Mouse (Mus musculus) heart, embryonic 13.5 days (tissue): ENCODE data around the gene Gstm3. TPM values are rescaled to one million over a fixed set of nuclear protein-coding genes. Genes with fewer than 3 reads are reported as not detected.
A peak's percentile ranks its signal among the peaks of the same experiment; 100 is the strongest.

Source experiments
- ATAC-seq: fragments of 200-750 bp; cut with Nextera tagmentation; 2 replicates; pipeline ENCODE4 v1.8.0; 2017; ENCODE audit warnings: moderate TSS enrichment; ENCODE audit not compliant: insufficient number of reproducible peaks, low FRiP score, low TSS enrichment; ENCODE audit errors: extremely low read depth
- H3K27ac ChIP-seq: fragments of 300-500 bp; sonication (generic); replicated peaks from 2 replicates; pipeline ENCODE4 v1.5.1; 2015; ENCODE audit warnings: moderate library complexity, mild to moderate bottlenecking, inconsistent platforms
- H3K27me3 ChIP-seq: fragments of 300-500 bp; sonication (generic); replicated peaks from 2 replicates; pipeline ENCODE4 v1.6.1; 2015; ENCODE audit warnings: mild to moderate bottlenecking, inconsistent platforms
- H3K36me3 ChIP-seq: fragments of 300-500 bp; sonication (generic); 2 replicates; pipeline ENCODE4 v1.6.1; 2015; ENCODE audit warnings: mild to moderate bottlenecking, inconsistent platforms
- H3K4me1 ChIP-seq: fragments of 300-500 bp; sonication (generic); 2 replicates; pipeline ENCODE4 v1.6.1; 2015; ENCODE audit warnings: inconsistent platforms
- H3K4me2 ChIP-seq: fragments of 300-500 bp; sonication (generic); 2 replicates; pipeline ENCODE4 v1.6.1; 2015; ENCODE audit warnings: inconsistent platforms, mild to moderate bottlenecking, moderate library complexity
- H3K4me3 ChIP-seq: fragments of 300-500 bp; sonication (generic); 2 replicates; pipeline ENCODE4 v1.5.1; 2015; ENCODE audit warnings: moderate library complexity, mild to moderate bottlenecking, inconsistent platforms
- H3K9ac ChIP-seq: fragments of 300-500 bp; sonication (generic); 2 replicates; pipeline ENCODE4 v1.6.1; 2015; ENCODE audit warnings: inconsistent platforms, mild to moderate bottlenecking, moderate library complexity
- H3K9me3 ChIP-seq: fragments of 300-500 bp; sonication (generic); 2 replicates; pipeline ENCODE4 v1.6.1; 2016; ENCODE audit warnings: inconsistent platforms
- WGBS: fragments of 180-500 bp; shearing (Covaris S2); methylation state at CpG from one replicate; pipeline ENCODE4 v1.1.7; 2015; ENCODE audit warnings: mixed read lengths; 5-methylcytosine and 5-hydroxymethylcytosine counted together
- polyA plus RNA-seq: library from polyadenylated mRNA; unstranded; fragments of >200 nt; fragmentation: Nextera tagmentation; extraction: Ambion mirVana; gene quantifications from 2 replicates; pipeline ENCODE4 v1.2.1, GENCODE M21; 2015

Gstm3 gene
- polyA plus RNA-seq, 1 experiment from 2014 or later, result not detected

DNA sequence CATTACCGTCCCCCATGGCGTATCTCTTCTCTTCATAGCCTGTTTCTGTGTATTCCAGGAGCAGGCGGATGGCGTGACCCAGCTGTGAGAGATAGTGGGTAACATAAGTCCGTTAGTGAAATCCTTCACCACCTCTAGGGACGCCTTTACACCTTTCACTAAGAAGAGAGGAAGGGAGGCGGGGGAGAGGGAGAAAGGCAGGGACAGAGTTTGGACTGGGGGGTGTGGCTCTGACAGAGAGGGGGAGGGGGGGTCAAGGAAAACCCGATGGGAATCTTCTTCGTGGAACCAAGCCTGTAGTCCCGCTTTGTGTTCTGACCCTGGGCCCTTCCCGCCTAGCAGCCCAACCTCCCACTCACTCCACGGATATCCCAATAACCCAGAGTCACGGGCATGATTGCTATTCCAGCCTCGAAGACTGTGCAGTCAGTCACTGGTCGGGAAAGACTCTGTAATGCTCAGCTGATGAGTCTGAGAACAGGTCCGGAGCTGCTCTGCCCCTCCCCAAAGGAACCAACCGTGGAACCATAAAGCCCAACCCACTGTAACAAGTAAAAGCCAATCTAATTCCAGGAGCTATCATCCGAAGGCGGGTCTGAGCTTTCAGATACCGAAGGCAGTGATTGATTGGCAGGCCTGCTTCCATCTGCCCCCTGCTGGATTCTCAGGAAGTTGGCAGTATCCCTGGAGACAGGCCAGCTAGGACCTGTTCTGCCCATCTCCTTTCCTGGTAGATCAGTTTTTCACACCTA lies 25.7 kb downstream of the Gstm3 start, which contains the start of gene Gstm6:
Gstm6 (minus strand) TSS at position 511 of the 752 bp plus-strand sequence.
- no peaks in the 10 kb centered on the region for H3K36me3 ChIP-seq
- peak within 1 kb of the TSS; percentile 41 for H3K4me3 ChIP-seq
- peaks cover 20% of the 10 kb centered on the region for H3K4me1 ChIP-seq
- peak within 1 kb of the TSS; percentile 54; the same call in 1 of the 2 replicates for H3K9ac ChIP-seq
- 0 out of 2 replicates have a peak, but pooled peaks have one; percentile 27 for ATAC-seq
- peak within 1 kb of the TSS; percentile 69 for H3K4me2 ChIP-seq
- no peaks in the 10 kb centered on the region for H3K9me3 ChIP-seq
- H3K27ac ChIP-seq, result no peak within 1 kb of the TSS
- 11% methylated on average over 20 of the region's 20 CpGs for WGBS
- H3K27me3 ChIP-seq, result peaks cover 5% of the 10 kb centered on the region; the same call in 1 of the 2 replicates

GRCm38 (mm10) chr3:107941261-107941660 lies 27.8 kb downstream of the Gstm3 start:
- peaks cover 10% of the 10 kb centered on the region for H3K27me3 ChIP-seq
- ATAC-seq, result no peak
- H3K9me3 ChIP-seq, result no peaks in the 10 kb centered on the region
- H3K36me3 ChIP-seq, result no peaks in the 10 kb centered on the region
- H3K27ac ChIP-seq, result no peak overlapping the region
- 0 out of 2 replicates have a peak overlapping the region, but pooled peaks have one; percentile 7 for H3K9ac ChIP-seq
- H3K4me1 ChIP-seq, result peaks cover 22% of the 10 kb centered on the region
- H3K4me3 ChIP-seq, result no peak overlapping the region
- WGBS, result 64% methylated on average over 4 of the region's 4 CpGs
- H3K4me2 ChIP-seq, result no peak overlapping the region

GRCm38 (mm10) chr3:107940524-107940923 lies 28.6 kb downstream of the Gstm3 start:
- Histone ChIP-seq H3K27ac (no peak overlapping the region), H3K9me3 (no peaks in the 10 kb centered on the region)
- WGBS, result 38% methylated on average over 7 of the region's 7 CpGs

DNA sequence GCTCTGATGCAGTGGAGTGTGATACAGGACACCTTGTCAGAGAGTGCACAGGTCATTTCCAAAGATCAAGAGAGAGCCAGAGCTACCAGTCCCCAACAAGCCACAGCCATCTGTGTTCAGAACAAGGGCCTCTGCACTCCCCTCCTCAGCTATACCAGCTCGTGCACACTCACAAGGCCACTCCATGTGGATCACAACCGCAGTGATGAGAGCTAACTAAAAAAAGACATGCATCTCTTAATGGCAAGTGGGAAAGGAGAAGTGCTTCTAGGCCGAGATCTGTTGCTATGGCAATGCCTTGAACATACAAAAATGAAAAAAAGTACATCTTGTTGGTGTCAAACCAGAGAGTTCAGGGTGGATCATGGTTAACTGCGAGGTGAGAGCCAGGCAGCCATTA lies 29.3 kb downstream of the Gstm3 start:
- no peak for ATAC-seq
- H3K27me3 ChIP-seq, result peaks cover 10% of the 10 kb centered on the region
- no peaks in the 10 kb centered on the region for H3K36me3 ChIP-seq
- peaks cover 35% of the 10 kb centered on the region for H3K4me1 ChIP-seq
- H3K27ac ChIP-seq, result no peak overlapping the region
- H3K9me3 ChIP-seq, result no peaks in the 10 kb centered on the region
- H3K9ac ChIP-seq, result no peak overlapping the region
- 68% methylated on average over 4 of the region's 4 CpGs for WGBS
- no peak overlapping the region for H3K4me2 ChIP-seq
- no peak overlapping the region for H3K4me3 ChIP-seq

More at GRCm38 (mm10) chr3:107940524-107940923, 28.6 kb downstream of the Gstm3 start:
- no peak for ATAC-seq
- Histone ChIP-seq H3K9ac (no peak overlapping the region), H3K36me3 (no peaks in the 10 kb centered on the region), H3K4me3 (no peak overlapping the region), H3K27me3 (peaks cover 10% of the 10 kb centered on the region), H3K4me1 (peaks cover 29% of the 10 kb centered on the region), H3K4me2 (no peak overlapping the region)

DNA sequence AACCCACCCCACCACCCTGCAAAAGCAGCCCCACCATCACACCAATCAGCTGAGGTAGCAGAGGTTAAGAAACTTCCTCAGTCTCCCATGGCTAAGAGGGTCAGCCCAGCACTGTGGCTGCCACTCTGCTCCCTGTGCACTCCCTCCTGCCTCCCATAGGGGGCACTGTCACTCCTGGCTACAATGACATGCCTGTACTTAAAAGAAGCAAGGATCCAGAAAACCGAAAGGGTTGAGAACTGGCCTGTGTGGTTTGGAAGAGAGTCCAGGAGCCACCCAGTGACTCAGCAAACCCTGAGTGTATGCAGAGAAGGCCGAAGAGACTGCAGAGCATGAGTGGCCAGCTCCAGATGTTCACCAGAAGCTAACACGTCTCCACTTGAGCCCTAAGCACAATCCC lies 29.7 kb downstream of the Gstm3 start:
- WGBS, result 58% methylated on average over 3 of the region's 3 CpGs
- no peak overlapping the region for H3K4me3 ChIP-seq
- H3K27me3 ChIP-seq, result peaks cover 12% of the 10 kb centered on the region
- no peak overlapping the region for H3K27ac ChIP-seq
- H3K36me3 ChIP-seq, result no peaks in the 10 kb centered on the region
- no peaks in the 10 kb centered on the region for H3K9me3 ChIP-seq
- no peak for ATAC-seq
- no peak overlapping the region for H3K4me2 ChIP-seq
- no peak overlapping the region for H3K9ac ChIP-seq
- H3K4me1 ChIP-seq, result peaks cover 35% of the 10 kb centered on the region

DNA sequence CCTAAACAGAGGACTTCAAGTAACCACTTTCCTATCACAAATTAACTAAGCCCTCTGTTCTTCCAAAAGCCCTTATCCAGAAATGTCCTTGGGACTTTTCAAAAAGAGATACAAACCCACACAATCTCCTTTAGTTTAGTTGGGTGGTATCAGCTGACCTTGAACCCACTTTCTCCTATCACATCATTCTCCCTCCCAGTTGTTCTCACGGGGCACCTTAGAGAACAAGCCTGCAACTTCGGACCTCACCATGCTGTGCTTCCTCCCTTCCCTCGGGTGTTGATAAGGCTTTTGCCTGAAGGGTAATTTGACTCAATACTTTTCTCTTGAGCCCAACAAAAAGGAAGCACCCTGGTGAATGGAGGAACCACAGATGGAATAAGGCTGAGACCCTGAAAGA lies 33.2 kb downstream of the Gstm3 start:
- no peaks in the 10 kb centered on the region for H3K9me3 ChIP-seq
- H3K4me3 ChIP-seq, result no peak overlapping the region
- 25% methylated on average over 3 of the region's 3 CpGs for WGBS
- H3K36me3 ChIP-seq, result no peaks in the 10 kb centered on the region
- H3K27ac ChIP-seq, result no peak overlapping the region
- H3K9ac ChIP-seq, result no peak overlapping the region
- H3K4me1 ChIP-seq, result peaks cover 34% of the 10 kb centered on the region
- peaks cover 19% of the 10 kb centered on the region for H3K27me3 ChIP-seq
- no peak for ATAC-seq
- no peak overlapping the region for H3K4me2 ChIP-seq

GRCm38 (mm10) chr3:107935268-107935667 lies 33.8 kb downstream of the Gstm3 start:
- no peak overlapping the region for H3K4me2 ChIP-seq
- no peak overlapping the region for H3K27ac ChIP-seq
- H3K36me3 ChIP-seq, result no peaks in the 10 kb centered on the region
- 42% methylated on average over 3 of the region's 3 CpGs for WGBS
- no peak for ATAC-seq
- no peak overlapping the region for H3K4me3 ChIP-seq
- H3K9ac ChIP-seq, result no peak overlapping the region
- peaks cover 19% of the 10 kb centered on the region for H3K27me3 ChIP-seq
- peaks cover 28% of the 10 kb centered on the region for H3K4me1 ChIP-seq
- H3K9me3 ChIP-seq, result no peaks in the 10 kb centered on the region

DNA sequence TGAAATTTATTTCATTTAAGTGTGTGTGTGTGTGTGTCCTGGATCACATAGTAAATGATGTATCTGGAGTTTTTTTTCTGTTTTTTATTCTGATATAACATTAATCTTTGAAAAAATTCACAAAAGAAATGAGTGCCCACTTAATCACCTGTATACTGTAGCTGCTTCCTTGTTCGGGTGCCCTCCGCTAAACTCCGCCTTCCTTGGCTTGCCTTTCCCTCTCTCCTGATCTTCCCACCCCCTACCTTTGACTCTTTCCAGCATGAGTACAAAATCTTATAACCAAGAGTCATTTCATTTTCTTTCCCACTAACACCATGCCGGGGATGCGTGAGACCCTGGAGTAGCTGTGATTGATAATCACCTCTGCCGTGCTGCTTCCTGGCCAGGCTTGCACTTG lies 37.0 kb downstream of the Gstm3 start:
- no peak for ATAC-seq
- Histone ChIP-seq H3K4me1 (peaks cover 25% of the 10 kb centered on the region), H3K36me3 (no peaks in the 10 kb centered on the region), H3K9me3 (no peaks in the 10 kb centered on the region), H3K27me3 (peaks cover 11% of the 10 kb centered on the region), H3K4me3 (no peak overlapping the region), H3K9ac (no peak overlapping the region; the same call in 1 of the 2 replicates), H3K27ac (peak overlapping the region; percentile 54; the same call in 1 of the 2 replicates), H3K4me2 (no peak overlapping the region; the same call in 1 of the 2 replicates)
- WGBS, result 67% methylated on average over 6 of the region's 6 CpGs

DNA sequence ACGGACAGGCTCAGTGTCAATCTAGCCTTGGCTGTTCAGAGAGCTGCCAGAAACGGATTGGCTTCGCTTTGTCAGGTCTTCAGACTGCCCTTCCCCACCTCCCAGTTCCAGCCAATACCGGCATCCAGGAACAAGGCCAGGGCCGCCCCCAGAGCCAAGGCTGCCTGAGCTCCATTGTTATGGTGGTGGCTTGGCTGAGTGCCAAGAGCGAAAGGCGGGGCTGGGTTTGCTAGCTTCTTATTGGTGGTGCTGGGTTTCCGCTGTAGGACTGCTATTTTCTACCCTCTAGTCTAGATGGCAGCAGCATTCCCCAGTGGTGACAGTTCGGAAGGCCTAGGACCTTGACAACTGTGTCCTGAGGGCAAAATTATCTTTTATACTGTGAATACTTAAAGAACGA lies 37.4 kb downstream of the Gstm3 start, which contains the start of gene Gstm7:
Gstm7 (minus strand) TSS at position 148 of the 400 bp plus-strand sequence.
- Histone ChIP-seq H3K36me3 (no peaks in the 10 kb centered on the region), H3K4me2 (peak within 1 kb of the TSS; percentile 69), H3K27ac (peak within 1 kb of the TSS; percentile 71), H3K4me1 (peaks cover 25% of the 10 kb centered on the region), H3K27me3 (peaks cover 11% of the 10 kb centered on the region), H3K9ac (peak within 1 kb of the TSS; percentile 75), H3K4me3 (peak within 1 kb of the TSS; percentile 48), H3K9me3 (no peaks in the 10 kb centered on the region)
- 4% methylated on average over 10 of the region's 10 CpGs for WGBS
- peak; percentile 80 for ATAC-seq

GRCm38 (mm10) chr3:107931134-107931533 lies 37.9 kb downstream of the Gstm3 start:
- Histone ChIP-seq H3K4me2 (peak overlapping the region; percentile 69), H3K9ac (peak overlapping the region; percentile 75), H3K9me3 (no peaks in the 10 kb centered on the region), H3K27me3 (peaks cover 8% of the 10 kb centered on the region; the same call in 1 of the 2 replicates), H3K27ac (peak overlapping the region; percentile 71), H3K4me1 (peaks cover 22% of the 10 kb centered on the region), H3K4me3 (peak overlapping the region; percentile 48), H3K36me3 (no peaks in the 10 kb centered on the region)
- 45% methylated on average over 2 of the region's 2 CpGs for WGBS
- ATAC-seq, result no peak

GRCm38 (mm10) chr3:107929731-107930130 lies 39.4 kb downstream of the Gstm3 start:
- H3K4me3 ChIP-seq, result no peak overlapping the region
- WGBS, result 83% methylated on average over 4 of the region's 4 CpGs
- no peaks in the 10 kb centered on the region for H3K36me3 ChIP-seq
- no peaks in the 10 kb centered on the region for H3K9me3 ChIP-seq
- no peak for ATAC-seq
- H3K27me3 ChIP-seq, result peaks cover 10% of the 10 kb centered on the region; the same call in 1 of the 2 replicates
- peaks cover 10% of the 10 kb centered on the region for H3K4me1 ChIP-seq
- H3K4me2 ChIP-seq, result no peak overlapping the region
- no peak overlapping the region for H3K27ac ChIP-seq
- H3K9ac ChIP-seq, result no peak overlapping the region
